Mouse (Mus musculus) v-Abl transformed pro-B cells (cell line): ENCODE measurements around the gene Ddit4.

ENCODE experiments used
- in situ Hi-C, 2 experiments: fragments of 400-800 bp; cut with MboI; formaldehyde crosslinking; loops; one replicate each; pipeline ENCODE4 v1.15.1; 2025; ENCODE audit not compliant: unreplicated experiment in 2 of 2

The Ddit4 gene

GRCm38 (mm10) chr10:59950716-59951191 is 880 bp downstream of the Ddit4 start:
- in situ Hi-C loops = loop anchor here (5.0 kb wide), 2 partner anchors 52 to 53 kb away; partner anchors contain the start of genes Anapc16 (in 2 of the 2) and Ascc1 (in 2 of the 2)

DNA sequence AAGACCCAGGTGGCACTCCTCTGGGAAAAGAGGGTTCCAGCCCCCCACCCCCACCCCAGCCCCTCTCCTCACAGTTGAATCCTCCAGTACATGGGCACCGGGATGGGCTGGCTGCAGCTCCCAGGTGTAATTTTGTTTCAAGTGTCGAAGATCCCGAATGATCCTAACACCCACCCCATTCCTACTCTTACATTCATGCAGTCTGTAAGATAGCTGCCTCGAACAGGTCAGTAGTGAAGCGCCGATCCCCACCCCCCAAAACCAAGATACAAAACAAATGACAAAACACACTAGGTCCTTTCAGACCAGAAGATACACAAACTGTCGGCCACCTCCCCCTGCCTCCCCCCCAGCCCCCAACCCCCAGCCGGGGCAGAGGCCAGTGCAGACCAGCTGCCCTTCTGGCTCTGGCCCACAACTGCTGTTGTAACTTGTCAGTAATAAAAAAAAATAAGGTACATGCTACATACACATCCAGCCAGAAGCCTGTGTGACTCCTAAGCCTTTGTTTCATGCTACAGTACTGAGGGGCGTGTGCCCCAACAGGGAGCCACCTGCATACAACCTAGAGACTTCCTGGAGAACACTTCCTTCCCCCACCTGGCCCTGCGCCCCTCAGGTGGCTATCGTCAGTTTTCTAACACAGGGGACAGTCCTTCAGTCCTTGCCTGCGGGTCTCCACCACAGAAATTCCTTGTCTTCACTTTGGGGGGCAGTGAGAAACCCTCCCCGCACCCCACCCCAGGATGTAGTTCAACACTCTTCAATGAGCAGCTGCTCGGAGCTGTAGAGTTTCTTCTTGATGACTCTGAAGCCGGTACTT is 1.6 kb downstream of the Ddit4 start:
- in situ Hi-C loops = loop anchor here (5.0 kb wide), 2 partner anchors 52 to 53 kb away; partner anchors contain the start of genes Anapc16 (in 2 of the 2) and Ascc1 (in 2 of the 2)

DNA sequence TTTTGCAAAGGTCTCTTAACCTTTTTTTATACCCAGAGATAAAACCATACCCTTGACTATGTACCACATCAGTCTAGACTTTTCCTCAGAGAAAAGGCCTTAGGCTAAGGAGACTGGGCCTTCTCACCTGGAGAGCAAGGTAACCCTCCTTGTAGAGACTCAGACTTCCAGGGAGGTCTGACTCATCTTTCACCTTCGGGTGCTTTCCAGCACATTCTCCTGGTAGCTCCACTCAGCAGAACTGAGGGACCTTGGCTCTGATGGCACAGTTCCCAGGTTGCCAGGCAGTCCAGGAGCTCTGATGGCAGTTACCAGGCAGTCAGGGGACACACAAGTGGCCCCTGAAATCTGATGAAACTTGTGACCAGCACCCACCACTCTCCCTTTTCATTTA is 2.4 kb downstream of the Ddit4 start:
- in situ Hi-C loops = no loop called here

- in situ Hi-C loops = no loop called here
These were observed 3.0 kb downstream of the Ddit4 start for GRCm38 (mm10) chr10:59948363-59949254.

- in situ Hi-C loops = no loop called here
These were observed 4.1 kb downstream of the Ddit4 start for GRCm38 (mm10) chr10:59947296-59948073.

- in situ Hi-C loops = no loop called here
These were observed 5.3 kb downstream of the Ddit4 start for GRCm38 (mm10) chr10:59946362-59946761.

- in situ Hi-C loops = no loop called here
These were observed 6.2 kb downstream of the Ddit4 start for GRCm38 (mm10) chr10:59945416-59945815.

GRCm38 (mm10) chr10:59943421-59943989 is 8.1 kb downstream of the Ddit4 start:
- in situ Hi-C loops = no loop called here

- in situ Hi-C loops = no loop called here
These were observed 8.7 kb downstream of the Ddit4 start for GRCm38 (mm10) chr10:59942847-59943420.

DNA sequence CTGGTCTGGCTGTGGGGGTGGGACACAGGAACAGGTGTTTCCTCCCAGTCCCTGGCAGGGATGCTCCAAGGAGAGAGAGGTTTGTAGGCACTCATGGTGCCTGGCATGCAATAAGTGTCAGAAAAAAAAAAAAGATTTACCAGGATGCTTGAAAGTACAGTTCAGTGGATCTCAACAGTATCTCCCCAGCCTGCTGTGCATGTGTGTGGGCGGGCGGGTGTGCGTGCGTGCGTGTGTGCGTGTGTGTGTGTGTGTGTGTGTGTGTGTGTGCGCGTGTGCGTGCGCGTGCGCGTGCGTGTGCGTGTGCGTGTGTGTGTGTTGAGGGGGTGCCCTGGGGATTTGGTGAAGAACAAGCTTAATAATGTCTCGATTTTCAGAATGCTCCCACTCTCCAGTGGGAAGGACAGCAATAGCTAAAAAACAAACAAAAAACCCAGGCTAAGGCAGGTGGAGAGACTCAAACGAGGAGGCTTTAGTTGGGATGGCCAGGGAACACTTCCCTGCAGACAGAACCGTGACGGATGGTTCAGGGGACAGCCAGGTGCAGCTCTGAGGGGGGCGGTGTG is 9.3 kb downstream of the Ddit4 start:
- in situ Hi-C loops = no loop called here

- in situ Hi-C loops = no loop called here
These were observed 12.6 kb downstream of the Ddit4 start for GRCm38 (mm10) chr10:59939081-59939480.

DNA sequence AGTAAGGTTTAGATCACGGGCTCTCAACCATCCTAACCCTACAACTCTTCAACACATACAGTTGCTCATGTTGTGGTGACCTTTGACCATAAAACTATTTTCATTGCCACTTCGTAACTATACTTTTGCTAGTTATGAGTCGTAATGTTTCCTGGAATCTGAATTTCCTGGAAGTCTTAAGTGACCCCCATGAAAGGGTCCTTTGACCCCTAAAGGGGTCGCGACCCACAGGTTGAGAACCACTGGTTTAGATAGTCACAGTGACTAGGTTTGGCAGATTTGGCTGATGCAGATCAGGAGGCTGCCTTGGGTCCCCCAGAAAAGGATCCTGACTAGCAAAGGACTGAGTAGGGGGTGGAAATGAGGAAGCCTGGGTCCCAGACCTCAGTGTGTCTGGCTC is 13.0 kb downstream of the Ddit4 start:
- in situ Hi-C loops = no loop called here

DNA sequence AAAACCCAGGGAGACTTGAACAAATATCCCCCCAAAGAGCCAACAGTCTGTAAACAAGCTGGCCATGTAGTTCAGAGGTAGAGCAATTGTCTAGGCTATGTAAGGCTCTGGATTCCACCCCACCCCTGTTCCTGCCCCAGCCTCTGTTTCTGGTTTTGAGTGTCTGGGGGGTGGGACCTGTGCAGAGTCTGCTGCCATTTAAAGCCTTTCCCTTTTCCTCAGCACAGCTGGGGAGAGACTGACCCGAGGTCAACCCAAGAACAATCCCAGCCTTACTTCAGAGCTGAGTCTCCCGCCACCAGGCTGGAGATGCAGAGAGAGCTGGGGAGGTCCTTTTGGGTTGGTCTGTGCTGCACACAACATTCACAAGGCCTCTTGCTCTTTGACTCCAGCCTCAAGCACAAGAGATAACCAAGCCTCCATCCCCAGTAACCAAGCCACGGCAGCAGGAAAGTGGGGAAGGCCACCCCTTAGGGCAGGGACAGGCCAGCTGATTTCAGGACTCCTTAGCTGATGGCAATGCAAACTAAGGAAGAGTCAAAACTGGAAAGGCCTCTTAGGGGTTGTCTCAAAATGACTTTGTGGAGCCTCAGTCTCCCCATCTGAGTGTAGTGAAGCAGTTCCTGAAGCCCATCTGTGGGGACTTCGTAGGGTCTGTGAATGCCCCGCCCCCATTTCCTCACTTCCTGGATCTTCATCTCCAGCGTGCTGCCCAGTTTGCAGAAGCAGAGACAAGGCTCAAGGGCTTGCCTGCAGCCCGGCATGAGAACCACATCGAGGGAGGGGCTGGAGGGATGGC is 15.4 kb downstream of the Ddit4 start:
- in situ Hi-C loops = no loop called here

DNA sequence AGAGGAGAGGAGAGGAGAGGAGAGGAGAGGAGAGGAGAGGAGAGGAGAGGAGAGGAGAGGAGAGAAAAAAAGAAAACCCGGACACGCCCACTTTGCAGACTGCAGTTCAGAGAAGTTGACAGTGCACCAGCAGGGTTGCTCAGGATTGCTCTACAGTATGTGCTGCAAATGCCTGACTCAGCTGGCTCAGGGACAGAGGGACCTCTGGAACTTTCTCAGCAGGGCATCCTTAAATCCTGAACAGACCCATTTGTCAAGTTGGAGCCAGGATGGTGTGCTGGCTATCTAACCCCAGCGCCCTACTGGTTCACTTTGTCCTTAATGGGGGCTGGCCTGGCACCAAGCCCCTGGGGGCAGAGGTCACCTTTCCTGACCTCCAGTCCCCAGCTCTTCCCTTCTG is 17.6 kb downstream of the Ddit4 start:
- in situ Hi-C loops = no loop called here

DNA sequence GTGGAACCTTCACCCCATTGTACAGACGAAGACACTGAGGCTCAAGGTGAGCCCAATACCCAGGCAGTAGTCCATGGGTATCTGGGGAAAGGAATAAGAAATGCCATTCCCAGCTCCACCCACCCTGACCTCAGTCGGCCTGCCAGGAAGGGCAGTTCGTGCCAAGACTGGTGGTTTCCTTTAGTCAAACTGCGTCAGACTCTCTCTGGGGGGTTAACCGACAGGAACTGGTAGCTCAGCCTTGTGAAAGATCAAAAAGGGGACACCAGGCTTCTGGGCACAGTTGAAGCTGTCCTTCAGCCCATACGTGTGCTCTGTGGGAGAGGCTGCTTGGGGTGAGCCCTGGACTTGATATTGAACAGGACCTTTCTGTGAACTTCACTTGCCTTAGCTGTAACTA is 19.1 kb downstream of the Ddit4 start:
- in situ Hi-C loops = no loop called here

DNA sequence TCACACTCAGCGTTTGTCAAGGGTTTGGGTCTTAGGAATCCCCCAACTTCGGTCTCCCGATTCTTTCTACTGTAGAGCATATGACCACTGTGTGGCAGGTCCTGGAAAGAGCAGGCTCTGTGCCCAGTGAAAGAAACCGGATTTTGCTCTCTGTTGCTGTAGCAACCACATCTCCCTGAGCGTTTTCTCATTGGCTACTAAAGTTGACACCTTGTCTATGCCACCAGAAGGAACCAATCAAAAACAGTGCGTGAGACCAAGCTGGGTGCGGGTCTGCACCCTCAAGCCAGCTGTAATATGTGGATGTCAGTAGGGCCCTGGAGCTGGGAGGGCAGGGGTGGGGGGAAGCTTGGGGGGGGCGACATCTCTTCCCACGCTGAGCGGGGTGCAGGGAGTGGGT is 20.6 kb downstream of the Ddit4 start:
- in situ Hi-C loops = no loop called here

- in situ Hi-C loops = no loop called here
These were observed 22.4 kb downstream of the Ddit4 start for GRCm38 (mm10) chr10:59929205-59929604.

GRCm38 (mm10) chr10:59924305-59924704 is 27.3 kb downstream of the Ddit4 start:
- in situ Hi-C loops = no loop called here

DNA sequence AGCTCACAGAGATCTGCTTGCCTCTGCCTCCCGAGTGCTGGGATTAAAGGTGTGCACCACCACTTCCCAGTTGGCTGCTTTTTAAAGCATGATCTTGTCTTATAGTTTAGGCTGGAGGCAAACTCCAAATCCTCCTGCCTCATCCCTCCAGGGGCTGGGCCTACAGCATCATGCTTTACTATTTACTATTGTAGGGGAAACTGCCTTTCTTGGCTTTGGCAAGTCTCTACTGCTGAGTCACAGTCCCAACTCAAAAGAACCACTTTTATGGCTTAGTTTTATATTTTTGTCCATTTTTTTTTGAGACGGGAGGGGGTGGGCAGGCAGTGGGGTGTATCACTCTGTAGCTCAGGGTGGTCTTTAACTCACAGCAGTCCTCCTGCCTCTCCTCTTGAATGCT is 28.1 kb downstream of the Ddit4 start:
- in situ Hi-C loops = no loop called here
